Mouse (Mus musculus): Measurements from ENCODE around the gene Arfgef2. TPM values are rescaled to one million over a fixed set of nuclear protein-coding genes. Genes with fewer than 3 reads are reported as not detected.

Gene Arfgef2
- total RNA-seq, 4 experiments from 2014 or later = 60.0 to 78.0 (median 67.7) TPM

DNA sequence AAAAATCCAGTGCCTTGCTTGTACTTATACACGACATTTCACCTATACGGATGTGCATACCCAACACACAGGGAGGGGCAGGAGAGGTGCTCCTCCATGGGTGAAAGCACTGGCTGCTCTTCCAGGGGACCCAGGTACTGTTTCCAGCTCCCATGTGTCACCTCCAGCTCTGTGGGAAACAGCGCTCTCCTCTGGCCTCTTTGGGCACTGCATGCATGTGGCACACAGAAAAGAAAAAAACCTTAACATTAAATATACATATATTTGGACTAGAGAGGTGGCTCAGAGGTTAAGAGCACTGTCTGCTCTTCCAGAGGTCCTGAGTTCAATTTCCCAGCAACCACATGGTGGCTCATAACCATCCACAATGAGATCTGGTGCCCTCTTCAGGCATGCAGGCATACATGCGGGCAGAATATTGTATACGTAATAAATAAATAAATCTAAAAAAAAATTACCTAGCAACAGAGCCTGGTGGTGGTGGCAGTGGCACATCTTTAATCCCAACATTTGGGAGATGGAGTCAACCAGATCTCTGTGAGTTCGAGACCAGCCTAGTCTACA lies 98.4 kb downstream of the Arfgef2 start:
- no peak for DNase-seq (ENCODE audit: low spot score in 2 of 2)

DNA sequence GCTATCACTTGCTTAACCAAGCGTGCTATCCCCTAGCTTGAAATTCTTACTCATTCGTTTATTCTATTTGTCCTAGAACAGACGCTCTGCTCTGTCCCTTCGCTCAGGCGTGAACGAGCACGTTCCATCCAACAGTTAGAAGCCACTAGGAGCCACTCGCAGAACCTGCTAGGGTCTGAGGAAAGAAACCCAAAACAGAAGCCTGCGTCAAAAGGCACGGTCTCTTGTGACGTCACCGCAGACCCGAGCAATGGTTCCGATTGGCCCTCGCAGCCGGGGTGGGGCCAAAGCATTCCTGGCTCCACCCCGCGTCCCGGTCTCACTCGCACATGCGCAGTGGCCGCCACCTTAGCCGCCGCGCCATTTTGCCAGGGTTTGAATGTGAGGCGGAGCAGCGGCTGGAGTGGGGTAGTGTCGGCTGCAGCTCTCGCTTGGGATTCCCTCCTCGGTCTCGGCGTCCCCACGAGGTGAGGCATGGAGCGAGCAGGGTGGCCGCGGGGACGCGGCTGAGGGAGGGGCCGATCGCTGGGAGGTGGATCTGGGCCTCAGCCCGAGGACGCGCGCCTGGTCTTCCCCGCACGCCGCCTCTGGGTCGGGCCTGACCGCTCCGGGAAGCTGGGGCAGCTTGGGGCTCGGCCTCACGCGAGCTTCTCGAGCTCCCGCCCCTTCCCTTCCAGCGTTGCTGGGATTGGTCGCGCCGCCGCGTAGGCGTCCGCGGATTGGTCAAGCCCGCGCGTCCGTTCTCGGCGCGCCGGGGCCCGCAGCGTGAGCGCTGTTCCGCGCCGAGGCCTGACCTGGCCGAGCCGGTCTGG lies 100.5 kb downstream of the Arfgef2 start, which contains the start of gene Cse1l:
Gene Cse1l (plus strand): TSS at position 330 of the 812 bp plus-strand sequence.
- DNase-seq (ENCODE audit: low spot score in 2 of 2) = peak; percentile 96

DNA sequence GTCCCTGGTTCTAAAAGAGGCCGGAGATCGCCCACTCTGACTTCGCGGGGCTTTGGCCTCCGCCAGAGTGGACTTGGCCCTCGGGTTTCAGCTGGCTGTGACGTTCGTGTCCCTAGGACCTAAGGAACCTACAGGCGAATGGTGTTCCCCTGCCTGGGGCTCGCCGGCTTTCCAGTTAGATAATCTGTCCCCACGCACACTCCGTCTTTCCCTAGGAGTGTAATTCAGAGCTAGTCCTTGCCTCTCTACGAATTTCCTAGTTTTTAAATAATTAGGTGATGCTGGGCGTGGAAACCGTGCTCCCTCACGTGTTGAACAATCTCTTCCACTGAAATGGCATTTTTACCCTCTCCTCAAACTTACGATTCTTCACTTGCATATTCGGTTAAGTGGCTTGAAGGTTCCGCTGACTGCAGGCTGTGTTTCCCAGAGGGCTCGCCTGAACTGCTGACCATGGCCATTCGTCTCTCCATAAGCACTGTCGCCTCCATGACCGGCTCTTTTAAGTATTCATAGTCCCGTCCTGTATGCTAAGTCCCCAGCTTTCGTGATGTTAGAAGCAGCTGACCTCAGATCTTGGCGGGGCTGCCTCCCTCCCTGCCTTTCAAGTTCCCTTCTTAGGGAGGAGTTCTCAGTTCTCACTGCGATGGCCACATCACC lies 101.3 kb downstream of the Arfgef2 start:
- DNase-seq (ENCODE audit: low spot score in 2 of 2) = no peak

DNA sequence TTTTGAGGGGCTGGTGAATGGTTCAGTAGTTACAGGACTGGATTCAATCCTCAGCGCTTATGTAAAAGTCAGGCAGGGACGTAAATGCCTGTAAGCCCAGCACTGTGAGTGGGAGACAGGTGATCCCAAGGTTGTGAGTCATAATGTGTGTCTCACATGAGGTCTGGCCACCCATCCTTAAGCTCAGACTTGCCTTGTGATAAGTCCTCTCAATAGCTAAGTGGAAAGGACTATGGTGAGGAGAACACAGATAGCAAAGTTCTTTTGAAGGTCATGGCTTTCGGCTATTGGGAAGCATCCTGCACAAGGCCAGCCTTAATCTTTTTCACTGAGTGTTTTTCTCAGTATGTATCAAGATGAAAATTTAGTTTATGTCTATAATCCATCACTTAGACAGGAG lies 104.3 kb downstream of the Arfgef2 start:
- DNase-seq (ENCODE audit: low spot score in 2 of 2) = no peak

DNA sequence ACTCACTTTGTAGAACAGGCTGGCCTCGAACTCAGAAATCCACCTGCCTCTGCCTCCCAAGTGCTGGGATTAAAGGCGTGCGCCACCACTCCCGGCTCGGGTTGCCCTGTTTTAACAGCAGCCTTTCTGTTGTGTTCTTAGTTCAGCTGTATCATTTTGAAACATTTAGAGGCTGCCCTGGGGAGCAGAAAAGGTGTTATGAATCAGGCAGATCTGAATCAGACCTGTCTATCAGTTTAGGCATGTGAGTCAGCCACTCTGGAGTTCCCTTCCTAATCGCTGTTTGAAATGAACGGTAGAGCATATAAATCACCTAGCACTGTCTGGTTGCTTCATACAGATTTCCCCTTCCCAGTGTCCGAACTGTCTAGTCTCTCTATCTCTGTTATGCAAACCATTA lies 105.1 kb downstream of the Arfgef2 start:
- DNase-seq (ENCODE audit: low spot score in 2 of 2) = no peak

DNA sequence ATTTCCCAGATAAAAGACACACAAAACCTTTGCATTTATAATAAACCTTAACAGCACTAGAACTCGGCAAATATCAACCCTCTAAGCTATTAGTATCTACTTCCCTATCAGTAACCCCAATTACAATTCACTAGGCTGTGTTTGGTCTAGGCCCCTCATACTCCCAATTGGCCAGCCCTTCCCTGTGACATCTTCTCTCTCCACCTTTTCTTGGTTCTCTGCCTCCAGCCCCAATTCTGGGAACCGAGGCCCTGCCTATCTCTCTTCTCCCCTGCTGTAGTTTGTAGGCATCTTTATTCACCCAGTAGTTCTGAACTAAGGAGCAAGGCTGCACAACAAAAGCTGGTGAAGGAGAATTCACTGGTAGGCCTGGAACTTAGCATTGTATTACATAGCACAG lies 118.6 kb downstream of the Arfgef2 start:
- no peak for DNase-seq (ENCODE audit: low spot score in 2 of 2)

DNA sequence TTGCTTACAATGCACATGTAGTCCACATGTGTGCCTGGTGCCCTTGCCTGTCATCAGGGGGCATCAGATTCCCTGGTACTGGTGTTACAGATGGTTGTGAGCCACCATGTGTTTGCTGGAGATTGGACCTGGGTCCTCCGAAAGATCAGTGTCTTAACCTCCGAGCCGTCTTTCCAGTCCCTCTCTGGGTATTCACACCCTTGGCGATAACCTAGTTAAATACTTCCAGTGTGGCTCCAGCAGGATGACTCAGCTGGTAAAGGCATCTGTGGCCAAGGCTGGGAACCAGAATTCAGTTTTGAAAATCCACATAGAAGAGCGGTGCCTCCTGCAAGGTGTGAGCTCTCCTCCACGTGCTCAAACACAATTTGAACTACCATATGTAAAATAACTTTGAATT lies 128.6 kb downstream of the Arfgef2 start:
- no peak for DNase-seq (ENCODE audit: low spot score in 2 of 2)

DNA sequence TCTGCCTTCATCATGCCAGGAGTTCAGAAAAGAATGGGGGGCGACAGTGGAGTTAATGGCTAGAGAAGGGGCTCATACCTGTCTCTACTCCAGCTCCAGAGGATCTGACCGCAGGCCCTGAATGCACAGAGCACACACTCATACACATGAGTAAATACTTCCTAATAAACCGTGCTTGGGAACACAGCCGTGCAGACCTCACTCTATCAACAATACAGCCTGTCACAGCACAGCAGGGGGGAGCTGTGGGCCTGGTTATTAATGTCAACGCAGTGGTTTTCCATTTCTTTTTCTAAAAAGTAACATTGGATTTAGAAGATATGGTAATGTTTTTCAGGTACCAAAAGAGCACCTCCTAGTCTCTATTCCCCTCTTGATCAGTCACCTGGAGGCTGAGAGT lies 129.0 kb downstream of the Arfgef2 start:
- no peak for DNase-seq (ENCODE audit: low spot score in 2 of 2)

DNA sequence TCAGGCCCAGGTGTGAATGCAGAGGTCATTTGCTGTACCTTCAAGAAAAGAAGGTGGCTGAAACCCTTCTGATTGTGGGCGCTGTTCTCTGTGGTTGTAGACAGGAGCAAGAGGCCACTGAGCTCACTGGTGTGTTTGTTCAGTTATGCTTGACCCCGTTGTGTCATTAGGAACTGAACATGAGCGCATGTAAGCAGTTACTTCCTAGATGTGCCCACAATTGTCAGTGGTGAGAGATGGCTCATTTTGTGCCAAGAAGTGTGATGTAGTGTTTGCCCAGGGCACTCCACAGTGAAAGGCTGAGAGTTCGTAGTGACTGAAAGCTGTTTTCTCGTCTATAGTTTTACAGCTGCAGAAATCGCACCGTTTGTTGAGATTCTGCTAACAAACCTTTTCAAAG lies 130.2 kb downstream of the Arfgef2 start:
- no peak for DNase-seq (ENCODE audit: low spot score in 2 of 2)

DNA sequence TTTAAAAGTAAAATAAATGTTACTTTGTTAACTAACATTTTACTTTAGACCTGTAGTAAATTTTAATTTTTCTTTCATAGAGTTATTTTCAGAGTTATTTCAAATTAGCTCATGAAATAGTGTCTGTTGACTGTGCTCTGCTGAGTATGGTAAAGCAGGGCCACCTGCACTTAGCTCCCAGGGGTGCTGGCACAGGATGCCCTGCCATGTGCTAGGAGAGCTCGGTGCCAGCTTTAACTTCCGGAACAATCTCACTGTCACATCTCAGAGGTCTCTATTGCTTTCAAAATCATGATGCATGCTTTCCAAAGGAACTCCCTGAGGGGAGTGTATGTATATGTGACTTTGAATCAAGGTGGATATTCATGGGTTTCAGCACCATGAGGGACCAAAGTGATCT lies 130.8 kb downstream of the Arfgef2 start:
- DNase-seq (ENCODE audit: low spot score in 2 of 2) = no peak

DNA sequence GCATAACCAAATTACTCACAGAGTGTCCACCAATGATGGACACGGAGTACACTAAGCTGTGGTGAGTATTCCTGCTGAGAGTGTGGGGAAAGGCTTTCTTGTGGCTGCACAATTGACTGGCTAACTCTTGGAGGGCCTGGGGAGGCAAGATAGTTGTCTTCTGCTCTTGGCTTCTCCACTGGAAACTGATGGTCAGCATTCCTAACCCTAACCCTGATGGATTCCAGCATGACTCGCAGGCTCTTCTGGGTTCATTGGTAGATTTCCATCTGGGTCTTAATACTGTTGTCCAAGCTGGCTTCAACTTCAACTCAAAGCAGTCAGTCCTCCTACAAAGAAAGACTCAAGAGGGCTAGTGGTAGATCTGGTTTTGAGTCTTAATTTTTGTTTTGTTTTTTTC lies 137.8 kb downstream of the Arfgef2 start:
- DNase-seq (ENCODE audit: low spot score in 2 of 2) = no peak

DNA sequence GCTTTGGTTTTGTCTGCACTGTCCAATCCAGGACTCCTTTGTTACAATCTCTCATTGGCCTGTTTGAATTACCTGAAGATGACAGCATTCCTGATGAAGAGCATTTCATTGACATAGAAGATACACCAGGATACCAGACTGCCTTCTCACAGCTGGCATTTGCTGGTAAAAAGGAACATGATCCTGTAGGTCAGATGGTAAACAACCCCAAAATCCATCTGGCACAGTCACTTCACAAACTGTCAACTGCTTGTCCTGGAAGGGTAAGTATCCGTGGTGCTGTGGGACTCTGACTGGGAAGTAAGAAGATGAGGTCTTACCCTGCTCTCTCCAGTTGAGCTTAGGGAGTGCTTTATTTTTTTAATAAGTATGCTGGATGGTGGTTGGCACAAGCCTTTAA lies 139.0 kb downstream of the Arfgef2 start:
- DNase-seq (ENCODE audit: low spot score in 2 of 2) = no peak

DNA sequence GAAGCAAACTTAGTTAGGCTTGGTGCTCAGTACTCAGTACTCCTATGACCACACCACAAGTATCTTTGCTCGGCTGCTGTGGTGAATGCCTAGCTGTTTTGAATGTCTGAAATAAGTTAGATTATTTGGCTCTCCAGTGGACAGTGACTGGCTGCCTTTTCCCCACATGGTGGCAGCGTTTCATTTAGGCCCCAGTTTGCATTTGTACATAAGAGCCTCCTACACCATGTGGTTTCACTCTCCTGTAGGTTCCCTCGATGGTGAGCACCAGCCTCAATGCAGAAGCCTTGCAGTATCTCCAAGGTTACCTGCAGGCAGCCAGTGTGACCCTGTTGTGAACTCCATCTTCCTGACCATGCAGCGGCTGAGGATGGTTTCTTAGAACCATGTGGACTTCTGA lies 140.1 kb downstream of the Arfgef2 start:
- DNase-seq (ENCODE audit: low spot score in 2 of 2) = no peak

Other genes starting within 250 kb of the Arfgef2 start
- 10 to 100 TPM; 91.7 to 98.3 (median 95.8) TPM for gene Prex1, start 91.8 kb upstream of the Arfgef2 start, total RNA-seq (2022)
- gene Trp53rkb, start 13.1 kb upstream of the Arfgef2 start, total RNA-seq (2022) = 1 to 10 TPM; 4.4 to 8.1 (median 6.1) TPM
- gene Cse1l, start 100.5 kb downstream of the Arfgef2 start, total RNA-seq (2022) = 10 to 100 TPM; 55.4 to 61.0 (median 58.1) TPM
- gene Stau1, start 190.7 kb downstream of the Arfgef2 start, total RNA-seq (2022) = 10 to 100 TPM; 62.6 to 66.0 (median 63.3) TPM
- 10 to 100 TPM; 30.7 to 32.7 (median 31.1) TPM for gene Ddx27, start 209.6 kb downstream of the Arfgef2 start, total RNA-seq (2022)